Mouse (Mus musculus) ovary, postnatal 14 days (tissue): ENCODE data around the gene BC049730.

Experiments used
- DNase-seq: peaks from one replicate; pipeline ENCODE4 v3.0.0; 2022; ENCODE audit warnings: low spot score

Gene BC049730

GRCm38 (mm10) chr7:24762574-24762973 lies 53.5 kb downstream of the BC049730 start:
- DNase-seq = no peak
